Comparison of ENCODE assay signal across 8 mouse cellular contexts in genomic region chr15:84853261-84854137, GRCm38 (mm10). TPM values are rescaled to one million over a fixed set of nuclear protein-coding genes. Genes with fewer than 3 reads are reported as not detected.
DNase-seq lines count a peak whose midpoint lies in the region; ATAC-seq and TF ChIP-seq lines count a peak whose summit lies in the region.

No protein-coding gene starts in this region.

- no peaks in the 10 kb centered on the region for H3K36me3 ChIP-seq in hindbrain, embryonic 15.5 days

- H3K27ac ChIP-seq in gastrocnemius, adult 2 months: peak overlapping the region; percentile 83
- H3K27ac ChIP-seq in hindbrain, embryonic 15.5 days (replicated peaks): peak overlapping the region; percentile 95

- under 1% methylated on average over 71 of the region's 84 CpGs for WGBS in hindbrain, embryonic 15.5 days

- no peak for TF ChIP-seq CTCF in gastrocnemius, adult 2 months (IDR thresholded peaks at IDR 0.05)

- H3K9me3 ChIP-seq in hindbrain, embryonic 15.5 days: no peaks in the 10 kb centered on the region

- DNase-seq in ZHBTc4 (ENCODE audit: low read depth, low spot score): peak; percentile 90
- DNase-seq in cerebellum, postnatal 25 days: peak; percentile 91 to 94
- peak; percentile 80 for DNase-seq in gastrocnemius, adult 2 months
- DNase-seq in left cerebral cortex, adult 8-10 months (ENCODE audit: low spot score in 2 of 2): peak; percentile 47 to 69
- DNase-seq in lung, postnatal 4 days: peak; percentile 81 to 86
- peak; percentile 89 to 90 for DNase-seq in right cerebral cortex, postnatal 10 days (ENCODE audit: low spot score in 2 of 2)
- DNase-seq in c-Kit-positive CD71-positive TER-119-positive erythroid progenitor cells, embryonic 14.5 days (ENCODE audit: low spot score): no peak

- H3K4me2 ChIP-seq in hindbrain, embryonic 15.5 days: peak overlapping the region; percentile 99

- no peaks in the 10 kb centered on the region for H3K27me3 ChIP-seq in hindbrain, embryonic 15.5 days

- peak overlapping the region; percentile 91 for H3K4me3 ChIP-seq in gastrocnemius, adult 2 months
- H3K4me3 ChIP-seq in hindbrain, embryonic 15.5 days: peak overlapping the region; percentile 70

- peak overlapping the region; percentile 74 for H3K9ac ChIP-seq in hindbrain, embryonic 15.5 days

- peak; percentile 68 for ATAC-seq in hindbrain, embryonic 15.5 days (ENCODE audit: low FRiP score, low read depth)

- intact Hi-C loops in gastrocnemius, adult 2 months (cut with DNase I): no loop called here

- peaks cover 61% of the 10 kb centered on the region for H3K4me1 ChIP-seq in hindbrain, embryonic 15.5 days (replicated peaks)

RNA-seq across cellular contexts. Expression of gene Phf21b, which starts 2.4 kb away (rescaled TPM):
- total RNA-seq in gastrocnemius, adult 2 months (2021): under 1 TPM; 0.39 to 0.41 TPM
- polyA plus RNA-seq in hindbrain, embryonic 15.5 days (2015; fragmentation: Nextera tagmentation; extraction: Ambion mirVana): 4.0 and 4.4 TPM in 2 replicates
- total RNA-seq in left cerebral cortex, adult 8-10 months (2022): 10 to 100 TPM; 10.6 to 17.9 (median 14.5) TPM

Comparison
In these comparisons a context has a peak if more than half of its experiments do, and no peak if none do; other contexts are left out.
1. RNA of gene Phf21b, which starts 2.4 kb away (total RNA-seq): 10.6 to 17.9 TPM in left cerebral cortex, adult 8-10 months; 0.39 to 0.41 TPM in gastrocnemius, adult 2 months; every median in the first group is over 4 times any median in the second.